Mouse (Mus musculus) thymus, postnatal 10 days (tissue): ENCODE data around the gene Olfr1424.
"Not testable (repeated sequence)": the region's sequence is repeated elsewhere in the genome, so short reads cannot be mapped to it uniquely, and the experiment has no call there.

ENCODE experiments used
- DNase-seq, 2 experiments: peaks; one replicate each; pipeline ENCODE4 v3.0.0; 2021; ENCODE audit warnings: low spot score in 2 of 2

The Olfr1424 gene

DNA sequence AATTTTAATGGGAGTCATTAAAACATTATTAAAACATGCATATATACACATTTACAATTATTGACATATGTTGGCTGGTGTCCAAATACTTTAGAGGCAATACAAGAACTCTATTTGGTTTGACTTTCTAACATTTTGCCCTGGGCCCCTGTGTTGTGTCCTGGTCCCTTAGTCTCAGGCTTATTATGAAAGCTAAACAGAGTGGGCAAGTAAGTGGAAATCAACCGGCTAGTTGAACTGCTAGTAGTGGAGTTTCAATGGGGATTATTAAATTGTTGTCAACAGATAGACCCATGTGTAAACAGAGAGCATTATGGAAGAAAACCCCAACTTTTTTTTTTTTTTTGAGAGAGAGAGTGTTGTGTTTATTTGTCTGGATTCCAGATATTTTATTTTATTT is at the start of gene Olfr1424:
Gene Olfr1424 (minus strand): TSS at position 101 of the 400 bp plus-strand sequence.
- DNase-seq = not testable (repeated sequence)

GRCm38 (mm10) chr19:12104541-12104940 is 42.1 kb upstream of the Olfr1424 start:
- DNase-seq = no peak

DNA sequence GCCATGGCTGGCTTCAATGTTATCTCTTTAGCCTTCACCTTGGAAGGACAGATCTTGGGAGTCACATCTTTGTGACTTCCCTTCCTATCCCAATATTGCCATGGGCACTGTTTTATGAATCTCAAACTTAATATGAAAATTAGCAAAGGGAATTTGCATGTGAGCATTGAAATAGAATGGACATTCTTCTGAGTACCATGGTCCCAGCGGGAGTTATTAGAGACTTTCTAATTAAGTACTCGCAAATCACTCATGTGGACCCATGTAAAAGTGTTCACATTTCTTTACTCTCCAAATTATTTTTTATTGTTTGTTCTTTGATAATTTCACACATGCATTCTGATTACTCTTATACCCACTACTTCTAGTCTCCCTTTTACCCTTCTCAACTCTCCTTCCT is 40.8 kb upstream of the Olfr1424 start, which contains the start of gene Olfr1427:
Gene Olfr1427 (minus strand): TSS at position 101 of the 400 bp plus-strand sequence.
- no peak for DNase-seq

- no peak for DNase-seq
Observed at GRCm38 (mm10) chr19:12091913-12092312, 29.4 kb upstream of the Olfr1424 start, which contains the start of gene Olfr1426. Gene Olfr1426 (minus strand): TSS chr19:12092013.

- DNase-seq = not testable (repeated sequence)
Observed at GRCm38 (mm10) chr19:12077631-12078030, 15.1 kb upstream of the Olfr1424 start, which contains the start of gene Olfr1425. Gene Olfr1425 (minus strand): TSS chr19:12077731.

- DNase-seq = not testable (repeated sequence)
Observed at GRCm38 (mm10) chr19:12069546-12069945, 7.1 kb upstream of the Olfr1424 start.

GRCm38 (mm10) chr19:12067806-12068205 is 5.3 kb upstream of the Olfr1424 start:
- not testable (repeated sequence) for DNase-seq

DNA sequence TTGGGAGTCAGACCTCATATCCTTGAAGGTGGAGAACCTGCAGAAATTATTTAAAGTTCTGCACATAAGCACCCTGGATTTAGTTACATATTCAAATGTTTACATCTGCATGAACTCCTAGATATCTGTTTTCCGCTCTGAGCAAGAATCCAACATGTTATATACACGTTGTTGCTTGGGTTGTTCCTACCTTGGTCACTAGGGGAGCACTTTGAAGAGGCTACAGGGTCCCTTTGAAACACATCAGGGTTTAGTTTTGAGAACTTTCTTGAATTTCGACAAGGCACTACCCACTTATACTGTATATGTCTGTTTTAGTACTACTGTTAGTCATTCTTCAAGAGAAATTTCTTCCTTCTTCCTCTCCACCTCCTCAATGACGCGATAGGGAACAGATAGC is 19.3 kb downstream of the Olfr1424 start:
- DNase-seq = no peak

- no peak for DNase-seq
Observed at GRCm38 (mm10) chr19:12041217-12041616, 21.3 kb downstream of the Olfr1424 start, which contains the start of gene Olfr1423. Gene Olfr1423 (minus strand): TSS chr19:12041317.

DNA sequence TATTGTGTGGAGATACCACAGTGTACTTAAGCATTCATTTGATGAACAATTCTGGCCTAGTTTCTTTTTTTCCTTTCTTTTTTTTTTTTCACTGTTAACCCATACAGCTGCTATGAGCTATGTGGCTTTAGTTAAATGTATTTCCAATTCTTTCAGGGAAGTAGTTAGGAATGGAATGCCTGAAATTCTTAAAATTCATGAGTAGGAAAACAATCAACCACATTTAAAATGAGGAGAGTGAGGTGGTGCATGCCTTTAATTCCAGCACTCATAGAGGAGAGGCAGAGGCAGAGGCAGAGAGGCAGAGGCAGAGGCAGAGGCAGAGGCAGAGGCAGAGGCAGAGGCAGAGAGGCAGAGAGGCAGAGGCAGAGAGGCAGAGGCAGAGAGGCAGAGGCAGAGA is 24.8 kb downstream of the Olfr1424 start:
- DNase-seq = no peak

GRCm38 (mm10) chr19:12026606-12027005 is 35.9 kb downstream of the Olfr1424 start:
- no peak for DNase-seq

- no peak for DNase-seq
Observed at GRCm38 (mm10) chr19:12025333-12025732, 37.1 kb downstream of the Olfr1424 start.

GRCm38 (mm10) chr19:12024149-12024548 is 38.3 kb downstream of the Olfr1424 start:
- DNase-seq = no peak

- DNase-seq = no peak
Observed at GRCm38 (mm10) chr19:12016192-12016591, 46.3 kb downstream of the Olfr1424 start.

GRCm38 (mm10) chr19:12015708-12016107 is 46.8 kb downstream of the Olfr1424 start:
- no peak for DNase-seq

- DNase-seq = peak; percentile 41 to 42
Observed at GRCm38 (mm10) chr19:12013228-12013627, 49.3 kb downstream of the Olfr1424 start.

GRCm38 (mm10) chr19:12012615-12013014 is 49.9 kb downstream of the Olfr1424 start:
- DNase-seq = no peak

- DNase-seq = peak; percentile 81 to 88
Observed at GRCm38 (mm10) chr19:12011560-12012556, 50.6 kb downstream of the Olfr1424 start.

DNA sequence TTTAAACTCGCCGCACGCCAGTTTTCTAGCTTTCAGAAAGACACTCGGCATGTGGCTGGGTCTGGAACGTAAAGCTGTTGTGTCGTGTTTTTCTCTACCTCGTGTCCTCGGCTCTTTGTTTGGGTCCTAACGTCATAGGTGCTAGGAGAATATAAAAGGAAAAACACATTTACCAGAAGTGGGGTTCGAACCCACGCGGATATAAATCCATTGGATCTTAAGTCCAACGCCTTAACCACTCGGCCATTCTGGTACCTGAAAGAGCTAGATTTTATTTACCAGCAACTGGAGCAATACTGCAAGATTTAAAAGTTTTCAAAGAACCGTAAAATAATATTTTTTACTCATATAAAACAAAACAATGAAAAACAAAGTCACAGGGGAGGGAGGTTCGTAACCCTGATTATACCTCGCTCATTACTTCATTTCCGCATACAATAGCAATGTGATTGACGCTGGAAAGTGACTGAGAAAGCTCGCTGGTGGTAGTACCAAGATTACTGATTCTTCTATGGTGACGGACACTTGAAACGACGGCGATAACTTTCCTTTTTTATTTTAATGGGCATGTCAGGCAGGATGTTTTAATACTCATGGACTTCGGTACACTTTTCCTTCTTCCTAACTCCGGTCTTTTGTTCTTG is 51.4 kb downstream of the Olfr1424 start:
- DNase-seq = peak; percentile 66 to 73

- peak; percentile 36 to 46 for DNase-seq
Observed at GRCm38 (mm10) chr19:12010281-12010771, 52.2 kb downstream of the Olfr1424 start.

DNA sequence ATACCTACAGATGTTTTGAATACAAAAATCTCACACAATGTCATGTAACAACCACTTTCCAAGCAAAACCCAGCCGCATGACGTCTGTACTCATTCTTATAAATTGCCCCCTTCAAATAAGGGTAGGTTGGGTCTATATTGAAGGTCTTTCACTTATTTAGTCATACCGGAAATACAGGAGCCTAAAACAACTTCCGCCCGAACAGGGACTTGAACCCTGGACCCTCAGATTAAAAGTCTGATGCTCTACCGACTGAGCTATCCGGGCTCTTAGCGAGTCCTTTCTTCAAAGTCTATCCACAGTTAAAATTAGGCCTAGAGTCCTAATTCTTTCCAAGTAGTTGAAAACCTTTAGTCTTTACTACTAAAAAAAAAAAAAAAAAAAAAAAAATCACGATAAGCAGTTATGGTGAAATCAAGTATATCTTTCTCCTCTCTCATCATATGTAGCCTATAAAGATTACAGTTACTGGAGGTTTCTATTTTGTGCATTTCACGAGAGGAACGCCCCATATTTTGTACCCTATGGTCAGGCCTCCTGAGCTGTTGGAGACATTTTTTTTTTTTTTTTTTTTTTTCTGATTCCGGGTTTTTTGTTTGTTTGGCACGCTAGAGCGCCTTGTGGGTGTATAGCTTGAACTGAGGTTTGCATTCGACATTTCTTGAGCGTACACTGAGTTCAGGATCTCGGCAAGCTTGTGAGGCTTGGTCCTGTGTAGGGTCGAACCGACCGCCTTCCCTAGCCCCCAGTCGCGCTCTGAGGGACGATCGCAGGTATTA is 52.8 kb downstream of the Olfr1424 start:
- DNase-seq = peak; percentile 64 to 73
